Mouse (Mus musculus) CH12.LX (cell line): ENCODE data around the gene Cep97.

Experiments used
- BHLHE40 ChIP-seq: IDR thresholded peaks from 2 replicates; pipeline ENCODE4 v1.6.1; 2011; ENCODE audit warnings: mild to moderate bottlenecking, low read depth, low read length, improper control_type of control experiment
- CHD1 ChIP-seq: IDR thresholded peaks from 2 replicates; pipeline ENCODE4 v1.6.1; 2012; ENCODE audit warnings: low read depth, low read length, improper control_type of control experiment, inconsistent platforms
- CHD2 ChIP-seq: IDR thresholded peaks from 2 replicates; pipeline ENCODE4 v1.6.1; 2011; ENCODE audit warnings: low read length, improper control_type of control experiment
- CTCF ChIP-seq, 2 experiments: IDR thresholded peaks in 1 of 2; conservative IDR thresholded peaks in 1 of 2; 2 replicates each; pipeline ENCODE4 v1.5.1; 2011 to 2012; ENCODE audit warnings: low read depth in 2 of 2, low read length in 2 of 2, improper control_type of control experiment in 1 of 2, inconsistent platforms in 1 of 2, mild to moderate bottlenecking in 1 of 2, moderate library complexity in 1 of 2
- EP300 ChIP-seq: IDR thresholded peaks from 2 replicates; pipeline ENCODE4 v1.6.1; 2011; ENCODE audit warnings: low read length, improper control_type of control experiment
- ETS1 ChIP-seq: conservative IDR thresholded peaks from 2 replicates; pipeline ENCODE4 v1.6.1; 2012; ENCODE audit warnings: low read depth, mild to moderate bottlenecking, inconsistent platforms, low read length, improper control_type of control experiment, moderate library complexity
- HCFC1 ChIP-seq: IDR thresholded peaks from 2 replicates; pipeline ENCODE4 v1.6.1; 2012; ENCODE audit warnings: low read depth, mild to moderate bottlenecking, inconsistent platforms, low read length, improper control_type of control experiment
- IRF4 ChIP-seq: IDR thresholded peaks from 2 replicates; pipeline ENCODE4 v1.6.1; 2014; ENCODE audit warnings: low read depth, mild to moderate bottlenecking, inconsistent platforms, low read length, improper control_type of control experiment
- MEF2A ChIP-seq: IDR thresholded peaks from 2 replicates; pipeline ENCODE4 v1.6.1; 2014; ENCODE audit warnings: low read depth, mild to moderate bottlenecking, inconsistent platforms, low read length, improper control_type of control experiment, borderline replicate concordance
- POLR2A ChIP-seq: IDR thresholded peaks from 2 replicates; pipeline ENCODE4 v1.6.1; 2011; ENCODE audit warnings: low read depth, mild to moderate bottlenecking, improper control_type of control experiment, low read length
- SMC3 ChIP-seq: IDR thresholded peaks from 2 replicates; pipeline ENCODE4 v1.6.1; 2011; ENCODE audit warnings: low read depth, low read length, improper control_type of control experiment
- TBP ChIP-seq: conservative IDR thresholded peaks from 2 replicates; pipeline ENCODE4 v1.6.1; 2011; ENCODE audit warnings: low read depth, low read length, improper control_type of control experiment
- USF1 ChIP-seq: IDR thresholded peaks from 2 replicates; pipeline ENCODE4 v1.6.1; 2014; ENCODE audit warnings: low read depth, mild to moderate bottlenecking, inconsistent platforms, low read length, improper control_type of control experiment

DNA sequence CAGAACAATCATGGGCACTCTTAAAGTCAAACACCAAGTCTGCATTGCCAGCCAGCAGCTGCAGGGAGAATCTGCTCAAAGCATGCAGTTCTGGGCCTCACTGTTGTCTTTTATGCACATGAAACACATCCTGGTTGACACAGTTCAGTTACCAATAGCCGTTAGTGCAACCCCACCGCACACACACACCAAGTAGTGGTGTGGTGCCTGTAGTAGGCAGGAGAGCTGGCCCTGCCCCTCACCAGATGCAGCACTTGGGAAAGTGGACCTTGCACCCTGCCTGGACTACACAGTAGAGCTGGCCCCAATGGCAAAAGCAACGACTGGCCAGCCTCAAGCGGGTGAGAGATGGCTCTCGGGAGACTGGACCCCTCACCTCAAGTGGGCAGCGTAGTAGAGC is 5.0 kb upstream of the Cep97 start:
- TF ChIP-seq BHLHE40 = no peak
- no peak for TF ChIP-seq EP300
- TF ChIP-seq CTCF (conservative IDR thresholded peaks at IDR 0.05 in 1 of 2, IDR thresholded peaks at IDR 0.05 in 1 of 2; ENCODE audit: low read depth in 2 of 2, low read length in 2 of 2) = no peak
- TF ChIP-seq CHD1 = no peak
- no peak for TF ChIP-seq TBP
- no peak for TF ChIP-seq SMC3
- TF ChIP-seq CHD2 = no peak
- TF ChIP-seq MEF2A = no peak
- no peak for TF ChIP-seq HCFC1
- no peak for TF ChIP-seq POLR2A
- TF ChIP-seq USF1 = no peak
- no peak for TF ChIP-seq IRF4
- TF ChIP-seq ETS1 = no peak
